Mouse (Mus musculus) heart, postnatal 0 days (tissue): ENCODE measurements at regions not wholly inside any gene's neighbourhood (a gene's known extent, or its start where the extent isn't known, plus 50 kb on each side); places are given as distances from the start of the nearest gene placed in this dataset.

Source experiments
- ATAC-seq: fragments of 200-750 bp; cut with Nextera tagmentation; 2 replicates; pipeline ENCODE4 v1.8.0; 2017; ENCODE audit warnings: low read depth, moderate number of reproducible peaks, moderate library complexity; ENCODE audit not compliant: insufficient read depth
- DNase-seq: peaks from one replicate; pipeline ENCODE4 v3.0.0-alpha.2; 2016; ENCODE audit warnings: low spot score
- H3K27ac ChIP-seq: fragments of 300-500 bp; sonication (generic); 2 replicates; pipeline ENCODE4 v1.5.1; 2014; ENCODE audit warnings: low read depth, mild to moderate bottlenecking
- H3K27me3 ChIP-seq: fragments of 300-500 bp; sonication (generic); 2 replicates; pipeline ENCODE4 v1.6.1; 2014; ENCODE audit warnings: low read length, mixed read lengths; ENCODE audit not compliant: control insufficient read depth, insufficient read depth
- H3K36me3 ChIP-seq: fragments of 300-500 bp; sonication (generic); replicated peaks from 2 replicates; pipeline ENCODE4 v1.6.1; 2014; ENCODE audit warnings: low read length, mixed read lengths; ENCODE audit not compliant: control insufficient read depth, insufficient read depth
- H3K4me1 ChIP-seq: fragments of 300-500 bp; sonication (generic); 2 replicates; pipeline ENCODE4 v1.6.1; 2014; ENCODE audit warnings: antibody characterized with exemption; ENCODE audit not compliant: control insufficient read depth, insufficient read depth
- H3K4me2 ChIP-seq: fragments of 300-500 bp; sonication (generic); 2 replicates; pipeline ENCODE4 v1.6.1; 2014; ENCODE audit warnings: low read depth, mild to moderate bottlenecking, low read length, moderate library complexity
- H3K4me3 ChIP-seq: fragments of 300-500 bp; sonication (generic); 2 replicates; pipeline ENCODE4 v1.5.1; 2014; ENCODE audit warnings: low read depth, low read length
- H3K9ac ChIP-seq: fragments of 300-500 bp; sonication (generic); replicated peaks from 2 replicates; pipeline ENCODE4 v1.6.1; 2014; ENCODE audit warnings: low read depth, low read length, mixed read lengths
- H3K9me3 ChIP-seq: fragments of 300-500 bp; sonication (generic); replicated peaks from 2 replicates; pipeline ENCODE4 v1.6.1; 2016; ENCODE audit warnings: low read length; ENCODE audit not compliant: control insufficient read depth
- CTCF ChIP-seq: IDR thresholded peaks from 2 replicates; pipeline ENCODE4 v1.5.1; 2016; ENCODE audit warnings: antibody characterized with exemption, control low read depth, low read depth
- EP300 ChIP-seq: IDR thresholded peaks from 2 replicates; pipeline ENCODE4 v1.6.1; 2016; ENCODE audit warnings: antibody characterized with exemption, low read depth
- WGBS: fragments of 180-500 bp; shearing (Covaris S2); extraction: QIAGEN DNeasy Blood & Tissue Kit; methylation state at CpG from one replicate; pipeline ENCODE4 v1.1.7; 2014; 5-methylcytosine and 5-hydroxymethylcytosine counted together

GRCm38 (mm10) chr4:81827453-81827852 lies 384.8 kb upstream of the Mpdz start:
- no peak for ATAC-seq
- WGBS, result 83% methylated on average over 4 of the region's 4 CpGs

GRCm38 (mm10) chr4:81825966-81826365 lies 383.4 kb upstream of the Mpdz start:
- Histone ChIP-seq H3K4me1 (0 out of 2 replicates have a peak, but pooled peaks cover 3% of the 10 kb centered on the region), H3K4me2 (no peak overlapping the region), H3K9me3 (no peaks in the 10 kb centered on the region), H3K4me3 (no peak overlapping the region), H3K27me3 (no peaks in the 10 kb centered on the region), H3K27ac (no peak overlapping the region), H3K9ac (no peak overlapping the region), H3K36me3 (no peaks in the 10 kb centered on the region)
- ATAC-seq (no peak), DNase-seq (no peak)
- TF ChIP-seq CTCF (no peak), EP300 (no peak)

More at GRCm38 (mm10) chr4:81827453-81827852, 384.8 kb upstream of the Mpdz start:
- Histone ChIP-seq H3K27me3 (no peaks in the 10 kb centered on the region), H3K4me1 (no peaks in the 10 kb centered on the region), H3K9ac (no peak overlapping the region), H3K4me2 (no peak overlapping the region), H3K4me3 (no peak overlapping the region), H3K27ac (no peak overlapping the region), H3K36me3 (no peaks in the 10 kb centered on the region), H3K9me3 (no peaks in the 10 kb centered on the region)
- DNase-seq, result no peak
- TF ChIP-seq CTCF (no peak), EP300 (no peak)

GRCm38 (mm10) chr4:81823566-81823965 lies 381.0 kb upstream of the Mpdz start:
- Histone ChIP-seq H3K36me3 (no peaks in the 10 kb centered on the region), H3K9me3 (no peaks in the 10 kb centered on the region), H3K27me3 (no peaks in the 10 kb centered on the region), H3K4me2 (no peak overlapping the region), H3K4me1 (0 out of 2 replicates have a peak, but pooled peaks cover 3% of the 10 kb centered on the region), H3K27ac (no peak overlapping the region), H3K9ac (no peak overlapping the region), H3K4me3 (no peak overlapping the region)
- no peak for DNase-seq
- 59% methylated on average over 3 of the region's 3 CpGs for WGBS
- ATAC-seq, result no peak
- no peak for TF ChIP-seq EP300
- no peak for TF ChIP-seq CTCF

- ATAC-seq (no peak), DNase-seq (no peak)
- no peak overlapping the region for H3K27ac ChIP-seq
- H3K4me1 ChIP-seq, result no peaks in the 10 kb centered on the region
- no peak overlapping the region for H3K4me2 ChIP-seq
- H3K27me3 ChIP-seq, result no peaks in the 10 kb centered on the region
- no peaks in the 10 kb centered on the region for H3K9me3 ChIP-seq
- no peak overlapping the region for H3K9ac ChIP-seq
- no peak overlapping the region for H3K4me3 ChIP-seq
- TF ChIP-seq CTCF (no peak), EP300 (no peak)
- H3K36me3 ChIP-seq, result no peaks in the 10 kb centered on the region
- 87% methylated on average over 2 of the region's 2 CpGs for WGBS
Measured at GRCm38 (mm10) chr4:81789274-81789673, 346.7 kb upstream of the Mpdz start.

- 81% methylated on average over 8 of the region's 8 CpGs for WGBS
- Histone ChIP-seq H3K27me3 (no peaks in the 10 kb centered on the region), H3K27ac (no peak overlapping the region), H3K9me3 (no peaks in the 10 kb centered on the region), H3K4me2 (no peak overlapping the region), H3K9ac (no peak overlapping the region), H3K36me3 (no peaks in the 10 kb centered on the region), H3K4me1 (no peaks in the 10 kb centered on the region), H3K4me3 (no peak overlapping the region)
- ATAC-seq (no peak), DNase-seq (no peak)
- no peak for TF ChIP-seq CTCF
- no peak for TF ChIP-seq EP300
Measured at GRCm38 (mm10) chr4:81788636-81789035, 346.0 kb upstream of the Mpdz start.

GRCm38 (mm10) chr4:81781971-81782370 lies 339.4 kb upstream of the Mpdz start:
- ATAC-seq, result no peak
- H3K4me3 ChIP-seq, result no peak overlapping the region
- H3K9me3 ChIP-seq, result no peaks in the 10 kb centered on the region
- no peak for DNase-seq
- TF ChIP-seq EP300 (no peak), CTCF (no peak)
- no peak overlapping the region for H3K9ac ChIP-seq
- no peaks in the 10 kb centered on the region for H3K27me3 ChIP-seq
- no peaks in the 10 kb centered on the region for H3K36me3 ChIP-seq
- H3K4me2 ChIP-seq, result no peak overlapping the region
- 75% methylated on average over 1 of the region's 1 CpGs for WGBS
- peaks cover 7% of the 10 kb centered on the region; the same call in 1 of the 2 replicates for H3K4me1 ChIP-seq
- H3K27ac ChIP-seq, result no peak overlapping the region
